ENCODE assay signal across 25 mouse cellular contexts in the genomic region with DNA sequence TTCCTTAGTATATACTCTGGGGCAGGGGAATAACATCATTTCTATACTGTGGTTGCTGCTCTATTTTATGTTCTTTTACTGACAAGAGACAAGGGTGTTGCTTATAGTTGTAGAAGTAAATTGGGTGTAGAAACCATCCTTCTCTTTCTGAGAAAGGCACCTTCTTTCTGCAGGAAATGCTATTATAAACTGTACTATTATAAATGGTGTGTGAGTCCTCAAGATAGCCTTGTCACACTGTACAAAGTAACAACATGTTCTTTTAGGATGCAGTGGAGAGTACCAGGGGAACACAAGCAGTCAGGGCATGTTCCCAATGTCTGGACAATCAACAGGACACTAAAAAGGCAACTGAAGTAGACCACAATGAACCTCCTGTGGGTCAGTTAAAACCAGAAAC.
"Had no signal": no experiment of that assay in that cellular context is flagged by ENCODE, and none has a peak within 500 bp of the region (broad histone marks: within the 10 kb centered on the region; RNA-seq: fewer than 3 reads in every experiment).

No protein-coding gene starts in this region.

- ATAC-seq: forebrain, postnatal 0 days; hindbrain, postnatal 0 days; intestine, embryonic 16.5 days had no signal

- H3K27ac ChIP-seq: heart, adult 2 months; heart, embryonic 13.5 days; heart, embryonic 15.5 days; hindbrain, embryonic 13.5 days; hindbrain, embryonic 15.5 days; hindbrain, postnatal 0 days; kidney, embryonic 15.5 days; kidney, postnatal 0 days; limb, embryonic 13.5 days had no signal

- H3K9ac ChIP-seq: forebrain, postnatal 0 days; heart, embryonic 13.5 days; heart, embryonic 15.5 days; hindbrain, embryonic 13.5 days; hindbrain, embryonic 15.5 days; kidney, embryonic 15.5 days; limb, embryonic 13.5 days had no signal

- DNase-seq: forebrain, postnatal 0 days; gastrocnemius, postnatal 14 days; gastrocnemius, postnatal 36 days; heart, adult 11 months; heart, adult 2 months; heart, postnatal 14 days; heart, postnatal 36 days; kidney, adult 11 months; kidney, adult 2 months; kidney, adult 9 months; kidney, postnatal 14 days; kidney, postnatal 36 days; layer of hippocampus, adult 9-11 months; layer of hippocampus, postnatal 36 days; left cerebral cortex, postnatal 4 days had no signal

- H3K4me2 ChIP-seq: heart, embryonic 11.5 days; heart, embryonic 13.5 days; heart, embryonic 15.5 days; hindbrain, embryonic 13.5 days; hindbrain, embryonic 15.5 days; kidney, embryonic 15.5 days; limb, embryonic 13.5 days had no signal

- H3K27me3 ChIP-seq: heart, embryonic 13.5 days; heart, embryonic 15.5 days; hindbrain, embryonic 13.5 days; hindbrain, embryonic 15.5 days; kidney, embryonic 15.5 days; limb, embryonic 13.5 days had no signal

- H3K9me3 ChIP-seq: heart, embryonic 13.5 days; heart, embryonic 15.5 days; hindbrain, embryonic 13.5 days; hindbrain, embryonic 15.5 days; kidney, embryonic 15.5 days; limb, embryonic 13.5 days had no signal

- H3K4me1 ChIP-seq: heart, embryonic 13.5 days; heart, embryonic 15.5 days; hindbrain, embryonic 13.5 days; hindbrain, embryonic 15.5 days; kidney, embryonic 15.5 days; limb, embryonic 13.5 days had no signal

- H3K4me3 ChIP-seq: heart, adult 2 months; heart, embryonic 13.5 days; heart, embryonic 15.5 days; hindbrain, embryonic 13.5 days; hindbrain, embryonic 15.5 days; kidney, embryonic 15.5 days; limb, embryonic 13.5 days had no signal

- H3K36me3 ChIP-seq: heart, embryonic 13.5 days; heart, embryonic 15.5 days; hindbrain, embryonic 13.5 days; hindbrain, embryonic 15.5 days; kidney, embryonic 15.5 days; limb, embryonic 13.5 days had no signal
